Mouse (Mus musculus) midbrain, postnatal 0 days (tissue): ENCODE results near the gene Trmo. TPM values are rescaled to one million over a fixed set of nuclear protein-coding genes. Genes with fewer than 3 reads are reported as not detected.

Source experiments
- ATAC-seq: fragments of 200-750 bp; cut with Nextera tagmentation; 2 replicates; pipeline ENCODE4 v1.8.0; 2017; ENCODE audit warnings: moderate number of reproducible peaks, mild to moderate bottlenecking, moderate TSS enrichment, moderate library complexity; ENCODE audit not compliant: low FRiP score
- DNase-seq: peaks from one replicate; pipeline ENCODE4 v3.0.0-alpha.2; 2015; ENCODE audit warnings: low spot score
- H3K27ac ChIP-seq: fragments of 300-500 bp; sonication (generic); 2 replicates; pipeline ENCODE4 v1.5.1; 2014; ENCODE audit warnings: low read depth, mild to moderate bottlenecking, low read length, mixed read lengths
- H3K27me3 ChIP-seq: fragments of 300-500 bp; sonication (generic); 2 replicates; pipeline ENCODE4 v1.6.1; 2014; ENCODE audit warnings: low read length, control low read depth, mixed read lengths; ENCODE audit not compliant: insufficient read depth
- H3K36me3 ChIP-seq: fragments of 300-500 bp; sonication (generic); 2 replicates; pipeline ENCODE4 v1.6.1; 2014; ENCODE audit warnings: low read length, control low read depth, mixed read lengths; ENCODE audit not compliant: insufficient read depth
- H3K4me1 ChIP-seq: fragments of 300-500 bp; sonication (generic); 2 replicates; pipeline ENCODE4 v1.6.1; 2014; ENCODE audit warnings: mild to moderate bottlenecking, control low read depth, antibody characterized with exemption, low read length, mixed read lengths; ENCODE audit not compliant: insufficient read depth
- H3K4me2 ChIP-seq: fragments of 300-500 bp; sonication (generic); 2 replicates; pipeline ENCODE4 v1.6.1; 2014; ENCODE audit warnings: low read depth, mild to moderate bottlenecking, low read length, mixed read lengths; ENCODE audit not compliant: poor library complexity, severe bottlenecking
- H3K4me3 ChIP-seq: fragments of 300-500 bp; sonication (generic); 2 replicates; pipeline ENCODE4 v1.5.1; 2014; ENCODE audit warnings: low read depth, mild to moderate bottlenecking, low read length, moderate library complexity
- H3K9ac ChIP-seq: fragments of 300-500 bp; sonication (generic); replicated peaks from 2 replicates; pipeline ENCODE4 v1.6.1; 2014; ENCODE audit warnings: mild to moderate bottlenecking, low read length, moderate library complexity, mixed read lengths; ENCODE audit not compliant: poor library complexity, severe bottlenecking
- H3K9me3 ChIP-seq: fragments of 300-500 bp; sonication (generic); 2 replicates; pipeline ENCODE4 v1.6.1; 2016; ENCODE audit warnings: low read length, control low read depth
- CTCF ChIP-seq: IDR thresholded peaks from 2 replicates; pipeline ENCODE4 v1.5.1; 2016; ENCODE audit warnings: antibody characterized with exemption, mild to moderate bottlenecking
- WGBS: fragments of 180-500 bp; shearing (Covaris S2); extraction: QIAGEN DNeasy Blood & Tissue Kit; methylation state at CpG from one replicate; pipeline ENCODE4 v1.1.7; 2014; 5-methylcytosine and 5-hydroxymethylcytosine counted together
- polyA plus RNA-seq: library from polyadenylated mRNA; unstranded; fragments of >200 nt; fragmentation: Nextera tagmentation; extraction: Ambion mirVana; gene quantifications from 2 replicates; pipeline ENCODE4 v1.2.1, GENCODE M21; 2015
- total RNA-seq: library from RNA; depleted of rRNA; stranded (reverse); fragments of >200 nt; gene quantifications from 2 replicates; pipeline ENCODE4 v1.2.3, GENCODE M21; 2014

Gene Trmo
- total and polyA plus RNA-seq, 2 experiments from 2014 or later: 4.4 to 8.8 TPM

- Histone ChIP-seq H3K27ac (no peak overlapping the region), H3K9ac (no peak overlapping the region), H3K4me2 (no peak overlapping the region), H3K4me3 (no peak overlapping the region), H3K4me1 (no peaks in the 10 kb centered on the region), H3K27me3 (peaks cover 79% of the 10 kb centered on the region), H3K36me3 (no peaks in the 10 kb centered on the region), H3K9me3 (no peaks in the 10 kb centered on the region)
- WGBS: 23% methylated on average over 9 of the region's 9 CpGs
- TF ChIP-seq CTCF: no peak
- DNase-seq (no peak), ATAC-seq (no peak)
Observed at GRCm38 (mm10) chr4:46348897-46349296, 40.3 kb downstream of the Trmo start.

GRCm38 (mm10) chr4:46347580-46348515 lies 41.4 kb downstream of the Trmo start:
- Histone ChIP-seq H3K27ac (no peak overlapping the region), H3K4me1 (no peaks in the 10 kb centered on the region), H3K9me3 (no peaks in the 10 kb centered on the region), H3K4me2 (no peak overlapping the region), H3K27me3 (peaks cover 81% of the 10 kb centered on the region), H3K36me3 (no peaks in the 10 kb centered on the region), H3K4me3 (no peak overlapping the region), H3K9ac (no peak overlapping the region)
- DNase-seq (no peak), ATAC-seq (no peak)
- TF ChIP-seq CTCF: no peak
- 2% methylated on average over 41 of the region's 41 CpGs for WGBS

- DNase-seq: no peak
Observed at GRCm38 (mm10) chr4:46347141-46347540, 42.1 kb downstream of the Trmo start.

GRCm38 (mm10) chr4:46346221-46346620 lies 43.0 kb downstream of the Trmo start:
- Histone ChIP-seq H3K4me2 (no peak overlapping the region), H3K27ac (no peak overlapping the region), H3K9ac (no peak overlapping the region), H3K4me1 (peaks cover 4% of the 10 kb centered on the region; the same call in 1 of the 2 replicates), H3K4me3 (no peak overlapping the region), H3K9me3 (no peaks in the 10 kb centered on the region), H3K27me3 (peaks cover 83% of the 10 kb centered on the region), H3K36me3 (no peaks in the 10 kb centered on the region)
- no peak for ATAC-seq
- DNase-seq: no peak
- WGBS: 24% methylated on average over 6 of the region's 6 CpGs
- no peak for TF ChIP-seq CTCF

More at GRCm38 (mm10) chr4:46347141-46347540, 42.1 kb downstream of the Trmo start:
- Histone ChIP-seq H3K4me2 (no peak overlapping the region), H3K27me3 (peaks cover 82% of the 10 kb centered on the region), H3K9me3 (no peaks in the 10 kb centered on the region), H3K27ac (no peak overlapping the region), H3K36me3 (no peaks in the 10 kb centered on the region), H3K9ac (no peak overlapping the region), H3K4me1 (peaks cover 4% of the 10 kb centered on the region; the same call in 1 of the 2 replicates), H3K4me3 (no peak overlapping the region)
- ATAC-seq: no peak
- WGBS: 5% methylated on average over 4 of the region's 4 CpGs
- no peak for TF ChIP-seq CTCF

- Histone ChIP-seq H3K27me3 (peaks cover 84% of the 10 kb centered on the region), H3K36me3 (no peaks in the 10 kb centered on the region), H3K4me1 (peaks cover 4% of the 10 kb centered on the region; the same call in 1 of the 2 replicates), H3K9me3 (no peaks in the 10 kb centered on the region), H3K9ac (no peak overlapping the region), H3K4me2 (no peak overlapping the region), H3K4me3 (no peak overlapping the region), H3K27ac (no peak overlapping the region)
- no peak for TF ChIP-seq CTCF
- no peak for ATAC-seq
- 20% methylated on average over 3 of the region's 3 CpGs for WGBS
- DNase-seq: no peak
Observed at GRCm38 (mm10) chr4:46345773-46346100, 43.5 kb downstream of the Trmo start.

- Histone ChIP-seq H3K4me2 (no peak overlapping the region), H3K4me3 (peak overlapping the region; percentile 38; the same call in 1 of the 2 replicates), H3K36me3 (no peaks in the 10 kb centered on the region), H3K4me1 (peaks cover 4% of the 10 kb centered on the region; the same call in 1 of the 2 replicates), H3K9ac (no peak overlapping the region), H3K9me3 (no peaks in the 10 kb centered on the region), H3K27me3 (peaks cover 84% of the 10 kb centered on the region), H3K27ac (no peak overlapping the region)
- ATAC-seq: no peak
- 2% methylated on average over 59 of the region's 67 CpGs for WGBS
- no peak for DNase-seq
- TF ChIP-seq CTCF: no peak
Observed at GRCm38 (mm10) chr4:46345056-46345772, 44.0 kb downstream of the Trmo start.
